Mouse (Mus musculus) spleen, adult 12 weeks (tissue): ENCODE results near the gene Ppp1r8.
A peak's percentile ranks its signal among the peaks of the same experiment; 100 is the strongest.
"Not testable (repeated sequence)": the region's sequence is repeated elsewhere in the genome, so short reads cannot be mapped to it uniquely, and the experiment has no call there.

Experiments used
- DNase-seq: peaks from one replicate; pipeline ENCODE4 v3.0.0; 2022; ENCODE audit warnings: low spot score

Ppp1r8 gene

DNA sequence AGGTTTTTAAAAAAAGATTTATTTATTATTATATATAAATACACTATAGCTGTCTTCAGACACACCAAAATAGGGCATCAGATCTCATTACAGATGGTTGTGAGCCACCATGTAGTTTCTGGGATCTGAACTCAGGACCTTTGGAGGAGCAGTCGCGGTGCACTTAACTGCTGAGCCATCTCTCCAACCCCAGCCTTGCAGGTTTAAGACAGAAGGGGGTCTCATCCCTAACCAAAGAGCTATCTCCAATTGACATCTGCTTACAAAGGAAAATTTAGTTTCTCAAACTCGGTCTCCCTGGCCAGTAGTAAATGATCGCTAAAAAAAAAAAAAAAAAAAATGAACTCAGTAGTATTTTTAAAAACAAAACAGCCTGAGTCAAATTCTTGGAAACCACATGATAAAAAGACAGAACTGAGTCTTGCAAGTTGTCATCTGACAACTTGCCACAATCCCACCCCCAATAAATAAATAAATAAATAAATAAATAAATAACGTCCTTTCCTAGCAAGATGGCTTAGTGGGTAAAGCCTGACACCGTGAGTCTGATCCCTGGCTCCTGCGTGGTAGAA lies 36.3 kb downstream of the Ppp1r8 start:
- DNase-seq, result no peak

DNA sequence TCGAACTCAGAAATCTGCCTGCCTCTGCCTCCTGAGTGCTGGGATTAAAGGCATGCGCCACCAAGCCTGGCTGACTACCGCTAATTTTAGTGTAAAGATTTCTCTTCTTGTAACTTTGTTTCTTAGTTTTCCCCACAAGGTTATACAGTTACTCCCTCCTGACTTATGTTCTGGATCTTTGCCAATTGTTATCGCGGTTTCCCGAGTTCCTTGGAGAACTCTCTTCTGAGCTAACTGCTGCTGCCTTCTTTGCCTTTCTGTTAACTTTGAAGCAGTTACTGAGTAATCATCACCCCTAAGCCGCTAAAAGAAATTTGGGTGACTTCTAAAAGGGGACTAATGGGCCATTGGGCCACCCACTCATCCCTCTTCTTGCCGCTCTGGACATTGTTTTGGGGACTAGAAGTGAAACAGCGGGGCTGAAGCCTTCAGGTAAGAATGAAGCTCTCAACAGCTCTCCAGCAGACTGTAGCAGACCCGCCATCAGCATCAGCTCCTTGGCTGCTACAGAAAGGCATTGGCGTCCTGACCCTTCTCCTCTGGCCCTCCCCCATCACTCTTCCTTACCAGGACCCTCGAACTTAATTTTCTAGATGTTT lies 37.3 kb downstream of the Ppp1r8 start:
- DNase-seq, result no peak

DNA sequence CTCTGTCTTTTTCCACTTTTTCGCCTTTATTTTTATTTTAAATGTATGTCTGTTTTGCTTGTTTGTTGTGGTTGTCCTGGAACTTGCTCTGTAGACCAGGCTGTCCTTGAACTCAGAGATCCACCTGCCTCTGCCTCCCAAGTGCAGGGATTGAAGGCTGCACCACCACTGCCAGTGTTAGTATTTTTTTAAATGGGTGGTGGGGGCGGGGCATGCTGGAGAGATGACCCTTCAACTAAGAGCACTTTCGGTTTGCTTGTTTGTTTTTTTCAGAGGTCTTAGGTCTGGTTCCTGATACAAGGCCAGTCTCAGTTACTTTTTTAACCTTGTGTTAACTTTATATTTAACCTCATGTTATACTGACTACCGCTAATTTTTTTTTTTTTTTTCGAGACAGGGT lies 37.8 kb downstream of the Ppp1r8 start:
- no peak for DNase-seq

DNA sequence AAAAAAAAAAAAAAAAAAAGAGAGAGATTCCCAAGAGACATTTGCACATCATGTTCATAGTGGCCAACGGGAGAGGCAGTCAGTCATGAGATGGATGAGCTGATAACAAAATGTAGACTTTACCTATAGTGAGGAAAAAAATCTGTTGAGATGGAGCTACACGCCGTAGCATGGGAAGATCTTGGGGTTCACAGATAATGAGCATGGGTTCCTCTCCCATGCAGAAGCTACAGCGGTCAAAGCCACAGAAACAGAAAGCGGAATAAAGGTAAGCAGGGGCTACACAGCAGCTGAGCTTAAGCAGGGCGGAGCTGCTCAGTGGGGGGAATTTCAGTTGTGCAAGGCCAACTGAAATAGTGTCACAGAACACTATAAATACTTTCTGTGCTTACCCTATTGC lies 38.6 kb downstream of the Ppp1r8 start:
- DNase-seq, result no peak

DNA sequence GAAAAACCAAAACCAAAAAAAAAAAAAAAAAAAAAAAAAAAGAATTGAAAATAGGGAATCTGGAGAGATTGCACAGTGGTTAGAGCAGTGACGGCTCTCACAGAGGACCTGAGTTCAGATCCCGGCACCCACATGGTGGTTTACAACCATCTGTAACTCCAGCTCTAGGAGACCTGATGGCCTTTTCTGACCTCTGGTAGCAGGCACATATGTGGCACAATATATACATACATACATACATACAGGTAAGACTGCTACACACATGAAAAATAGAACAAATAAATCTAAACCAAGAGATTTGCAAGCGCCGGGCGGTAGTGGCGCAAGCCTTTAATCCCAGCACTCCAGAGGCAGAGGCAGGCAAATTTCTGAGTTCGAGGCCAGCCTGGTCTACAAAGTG lies 39.1 kb downstream of the Ppp1r8 start:
- DNase-seq, result no peak

DNA sequence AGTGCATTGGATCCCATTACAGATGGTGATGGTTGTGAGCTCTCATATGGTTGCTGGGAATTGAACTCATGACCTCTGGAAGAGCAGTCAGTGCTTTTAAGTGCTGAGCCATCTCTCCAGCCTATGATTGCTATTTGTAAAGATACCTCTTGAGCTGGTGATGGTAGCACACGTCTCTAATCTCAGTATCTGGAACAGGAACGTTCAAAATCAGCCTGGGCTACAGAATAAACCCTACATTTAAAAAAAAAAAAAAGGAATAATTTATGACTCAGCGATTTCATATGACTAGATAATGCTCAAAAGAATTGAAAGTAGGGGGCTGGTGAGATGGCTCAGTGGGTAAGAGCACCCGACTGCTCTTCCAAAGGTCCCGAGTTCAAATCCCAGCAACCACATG lies 39.8 kb downstream of the Ppp1r8 start:
- no peak for DNase-seq

DNA sequence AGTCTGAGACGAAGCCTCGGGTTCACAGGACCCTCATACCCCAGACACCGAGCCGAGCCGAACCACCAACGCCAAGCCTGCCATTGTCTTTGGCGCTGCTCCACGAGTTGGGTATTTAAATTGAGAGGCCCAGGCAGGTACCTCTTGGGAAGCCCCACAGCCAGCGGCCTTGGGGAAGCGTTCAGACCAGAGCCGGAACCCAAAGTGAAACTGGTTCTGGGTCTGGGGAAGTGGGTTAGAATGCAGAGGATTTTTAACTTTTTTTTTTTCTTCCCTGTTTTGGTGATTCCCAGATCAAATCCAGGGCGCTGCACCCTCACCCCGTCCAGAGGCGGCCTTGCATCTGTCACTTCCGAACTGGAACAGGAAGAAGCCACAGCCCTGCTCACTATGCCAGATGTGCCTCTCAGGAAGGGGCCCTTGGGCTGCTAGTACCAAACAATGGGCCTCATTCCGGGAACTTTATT lies 40.8 kb downstream of the Ppp1r8 start:
- no peak for DNase-seq

DNA sequence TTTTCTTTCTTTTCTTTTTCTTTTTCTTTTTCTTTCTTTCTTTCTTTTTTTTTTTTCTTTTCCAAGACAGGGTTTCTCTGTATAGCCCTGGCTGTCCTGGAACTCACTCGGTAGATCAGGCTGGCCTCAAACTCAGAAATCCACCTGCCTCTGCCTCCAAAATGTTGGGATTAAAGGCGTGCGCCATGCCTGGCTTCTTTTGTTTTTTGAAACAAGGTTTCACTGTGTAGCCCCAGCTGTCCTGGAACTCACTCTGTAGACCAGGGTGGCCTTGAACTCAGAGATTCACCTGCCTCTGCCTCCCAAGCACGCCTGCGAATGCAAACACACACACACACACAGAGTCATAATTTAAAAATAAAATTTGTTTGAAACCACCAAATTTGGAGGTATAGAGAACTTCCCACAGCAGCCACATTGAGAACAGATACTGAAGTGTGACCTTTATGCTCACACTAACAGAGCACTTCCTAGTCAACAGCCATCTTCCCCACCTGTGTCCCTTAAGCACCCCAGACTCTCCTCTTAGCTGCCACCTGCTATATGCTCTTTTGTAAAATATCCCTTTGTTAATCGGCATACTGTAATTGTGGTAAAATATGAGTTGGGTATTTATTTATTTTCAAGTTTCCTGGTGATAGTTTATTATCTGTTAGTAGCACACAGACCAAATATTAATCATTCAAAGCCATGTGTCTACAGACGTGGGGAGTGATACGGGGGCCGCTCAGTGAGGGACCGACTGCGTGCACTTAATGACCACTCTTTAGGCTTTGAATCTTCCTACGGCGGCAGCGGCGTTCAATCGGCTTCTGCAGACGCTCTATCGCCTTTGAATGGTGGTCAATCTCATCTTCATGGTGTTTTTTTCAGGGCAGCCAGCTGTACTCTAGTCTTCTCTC lies 41.5 kb downstream of the Ppp1r8 start:
- DNase-seq, result no peak

DNA sequence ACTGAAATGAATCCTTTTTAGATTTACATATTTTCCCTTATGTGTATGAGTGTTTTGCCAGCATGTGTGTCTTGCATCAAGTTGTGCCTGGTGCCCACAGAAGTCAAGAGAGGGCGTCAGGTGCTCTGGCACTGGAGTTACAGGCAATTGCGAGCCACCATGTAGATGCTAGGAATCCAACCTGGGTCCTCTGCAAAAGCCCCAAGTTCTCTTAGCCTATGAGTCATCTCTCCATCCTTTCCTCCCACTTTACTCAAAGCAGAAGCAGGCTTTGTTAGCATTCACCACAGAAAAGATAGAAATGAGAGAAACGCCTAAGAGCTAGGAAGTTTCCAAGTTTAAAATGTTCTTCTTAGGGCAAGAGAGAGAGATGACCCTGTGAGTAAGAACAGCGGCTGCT lies 43.1 kb downstream of the Ppp1r8 start:
- no peak for DNase-seq

DNA sequence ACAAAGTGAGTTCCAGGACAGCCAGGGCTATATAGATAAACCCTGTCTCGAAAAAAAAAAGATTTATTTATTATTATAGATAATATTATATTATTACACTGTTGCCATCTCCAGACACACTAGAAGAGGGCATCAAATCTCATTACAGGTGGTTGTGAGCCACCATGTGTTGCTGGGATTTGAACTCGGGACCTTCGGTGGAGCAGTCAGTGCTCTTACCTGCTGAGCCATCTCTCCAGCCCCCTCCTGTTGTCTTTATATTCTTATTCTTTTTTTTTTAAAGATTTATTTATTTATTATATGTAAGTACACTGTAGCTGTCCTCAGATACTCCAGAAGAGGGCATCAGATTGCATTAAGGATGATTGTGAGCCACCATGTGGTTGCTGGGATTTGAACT lies 44.3 kb downstream of the Ppp1r8 start:
- not testable (repeated sequence) for DNase-seq

DNA sequence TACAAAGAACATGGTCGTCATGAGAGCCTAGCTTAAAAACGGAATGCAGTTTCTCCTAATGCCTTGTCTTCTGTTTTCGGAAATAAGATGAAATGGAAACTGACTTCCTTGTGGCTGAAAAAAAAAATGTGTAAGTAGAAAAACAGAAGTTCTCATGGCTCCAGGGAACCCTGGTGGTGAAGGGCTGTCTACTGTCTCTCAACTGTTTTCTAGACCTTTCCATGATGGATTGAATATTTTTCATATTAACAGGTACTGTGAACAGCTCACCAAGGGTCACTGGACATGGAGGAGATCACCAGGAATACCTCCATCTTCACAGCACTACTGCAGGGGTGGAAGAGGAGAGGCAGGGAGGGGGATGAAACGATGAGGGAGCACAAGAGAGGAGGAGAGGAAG lies 44.9 kb downstream of the Ppp1r8 start:
- no peak for DNase-seq

DNA sequence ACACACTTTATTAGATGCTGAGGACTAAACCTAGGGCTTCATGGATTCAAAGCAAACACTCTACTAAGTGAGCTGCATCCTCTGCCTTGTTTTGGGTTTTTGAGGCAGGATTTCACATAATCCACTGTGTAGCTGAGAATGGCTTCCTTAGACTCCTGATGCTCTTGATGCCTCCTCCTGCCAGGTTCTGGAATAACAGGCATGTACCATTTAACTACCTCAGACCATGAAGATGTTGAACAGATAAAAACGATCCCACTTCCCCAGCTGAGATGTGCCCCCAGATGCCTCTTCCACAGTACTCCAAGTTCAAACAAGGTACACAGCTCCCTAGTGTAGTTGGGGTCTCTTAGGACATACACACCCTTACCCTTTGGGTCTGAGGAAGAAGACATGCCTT lies 45.5 kb downstream of the Ppp1r8 start:
- no peak for DNase-seq

DNA sequence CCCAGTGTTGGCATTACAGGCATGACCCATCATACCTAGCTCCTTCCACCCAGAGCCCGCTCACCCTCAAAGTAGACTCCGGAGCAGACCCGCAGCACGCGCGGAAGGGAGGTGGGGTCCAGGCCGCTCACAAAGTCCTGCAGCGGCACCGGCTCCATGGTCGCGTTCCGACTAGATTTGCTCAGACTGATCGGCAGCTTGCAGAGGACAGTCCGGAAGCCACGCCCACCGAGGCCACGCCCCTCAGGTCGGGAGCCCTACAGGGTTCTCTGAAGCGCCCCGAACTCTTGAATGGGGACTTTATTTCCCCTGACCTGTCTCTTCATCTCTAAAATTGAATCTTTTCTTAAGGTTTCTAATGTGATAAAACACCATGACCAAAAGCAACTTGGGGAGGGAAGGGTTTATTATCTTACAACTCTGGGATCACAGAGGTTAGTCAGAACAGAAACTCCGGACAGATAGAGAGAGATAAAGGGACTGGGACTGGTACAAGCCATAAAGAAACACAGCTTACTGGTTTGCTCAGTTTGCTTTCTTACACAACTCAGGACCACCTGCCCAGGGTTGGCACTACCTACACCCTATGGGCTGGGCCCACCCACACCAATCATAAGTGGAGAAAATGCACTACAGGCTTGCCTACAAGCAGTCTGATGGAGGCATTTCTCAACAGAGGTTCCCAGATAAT lies 46.6 kb downstream of the Ppp1r8 start, which contains the start of gene Themis2:
Gene Themis2, minus strand, starts transcription at position 192 of the 691 bp plus-strand sequence.
- DNase-seq, result peak; percentile 88

DNA sequence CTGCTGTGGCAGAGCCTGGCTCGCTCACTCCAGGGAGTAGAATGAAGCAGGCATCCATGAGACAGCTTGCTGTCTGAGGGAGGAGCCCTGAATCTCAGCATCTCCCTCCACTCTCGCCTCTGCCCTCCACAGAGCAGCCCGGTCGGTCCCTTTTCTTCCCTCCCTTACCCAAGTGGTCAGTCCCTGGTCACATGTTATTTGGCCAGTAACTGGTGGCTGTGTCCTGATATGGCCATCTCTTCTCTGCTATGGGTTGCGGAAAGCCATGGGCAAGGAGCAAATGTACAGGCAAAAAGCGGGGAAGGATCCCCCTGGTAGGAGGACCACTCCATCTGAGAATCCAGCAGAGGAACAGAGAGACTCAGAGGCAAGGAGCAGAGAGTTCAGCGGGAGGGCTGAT lies 47.8 kb downstream of the Ppp1r8 start:
- DNase-seq, result no peak

DNA sequence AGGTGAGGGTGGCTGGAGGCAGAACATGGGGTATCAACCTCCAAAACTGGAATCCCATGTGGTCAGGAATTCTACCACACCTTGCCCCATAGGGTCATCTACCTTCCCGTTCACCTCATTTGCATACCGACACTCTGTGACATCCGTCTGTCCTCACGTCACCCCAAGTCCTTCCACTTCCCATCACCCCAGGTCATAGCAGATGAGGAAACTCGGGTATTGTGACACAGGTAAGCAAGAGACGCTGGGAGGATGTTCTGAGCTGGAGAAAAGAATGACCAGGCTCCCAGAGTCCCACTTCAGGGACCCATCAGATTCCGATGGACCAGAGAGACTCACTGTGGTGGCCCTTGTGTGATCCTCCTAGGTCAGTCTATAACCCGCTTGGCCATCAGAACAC lies 48.2 kb downstream of the Ppp1r8 start:
- DNase-seq, result no peak

DNA sequence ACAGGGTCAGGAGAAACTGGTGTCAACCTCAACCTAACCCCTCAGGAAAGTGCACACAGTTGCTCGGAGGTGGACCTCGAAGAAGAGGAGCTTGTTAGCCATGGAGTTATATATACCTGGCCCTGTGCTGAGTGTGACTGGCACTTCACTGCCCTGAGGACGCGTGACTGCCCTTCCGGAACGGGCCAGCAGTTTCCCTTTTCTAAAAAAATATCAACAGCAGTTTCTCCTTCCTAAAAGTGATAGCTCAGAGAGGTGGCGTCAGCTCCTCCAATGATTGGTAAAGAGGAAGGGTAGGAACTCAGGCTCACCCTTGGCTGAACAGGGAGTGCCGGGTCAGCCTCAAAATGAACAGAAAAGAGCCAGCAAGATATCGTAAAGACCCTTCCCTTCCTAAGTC lies 48.9 kb downstream of the Ppp1r8 start:
- no peak for DNase-seq

DNA sequence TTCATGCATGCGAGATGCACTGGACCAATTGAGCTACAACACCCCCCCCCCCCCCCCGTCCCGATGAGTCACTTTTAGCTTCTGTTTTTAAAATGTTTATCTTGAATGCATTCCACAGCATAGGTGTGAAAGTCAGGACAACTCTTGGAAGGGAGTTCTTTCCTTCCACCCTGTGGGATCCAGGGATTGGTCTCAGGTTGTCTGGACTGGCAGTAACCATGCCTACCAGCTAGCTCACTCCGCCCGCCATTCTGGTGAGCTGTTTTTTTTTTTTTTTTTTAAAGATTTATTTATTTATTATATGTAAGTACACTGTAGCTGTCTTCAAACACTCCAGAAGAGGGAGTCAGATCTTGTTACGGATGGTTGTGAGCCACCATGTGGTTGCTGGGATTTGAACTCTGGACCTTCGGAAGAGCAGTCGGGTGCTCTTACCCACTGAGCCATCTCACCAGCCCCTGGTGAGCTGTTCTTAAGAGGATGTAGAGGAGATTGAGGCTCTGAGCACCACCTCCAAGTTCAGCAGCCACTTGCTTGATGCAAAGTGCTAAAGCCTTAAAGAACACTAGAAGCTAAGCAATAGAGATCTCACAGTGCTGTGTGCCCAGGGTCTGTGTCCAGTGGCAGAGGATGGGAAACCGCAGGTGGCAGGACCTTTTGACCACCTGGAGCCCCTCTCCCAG lies 49.5 kb downstream of the Ppp1r8 start:
- not testable (repeated sequence) for DNase-seq

DNA sequence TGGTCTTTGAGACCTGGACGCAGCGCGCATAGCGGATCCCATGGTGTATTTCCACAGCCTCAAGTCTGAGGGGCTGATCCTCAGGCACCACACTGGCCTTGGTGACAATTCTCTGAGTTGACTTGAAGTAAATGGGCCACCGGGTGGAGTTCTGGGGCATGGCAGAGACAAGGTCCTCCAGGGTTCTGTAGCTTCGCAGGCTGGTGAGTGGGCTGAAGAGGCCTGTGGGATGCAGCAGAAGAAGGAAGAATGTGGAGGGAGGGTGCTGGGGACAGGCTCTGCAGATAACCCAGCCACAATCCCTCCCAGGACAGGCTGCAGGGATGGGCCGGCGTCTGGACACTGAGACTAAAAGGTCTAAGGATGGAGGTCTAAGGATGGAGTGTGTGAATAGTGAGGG lies 53.2 kb downstream of the Ppp1r8 start:
- no peak for DNase-seq

DNA sequence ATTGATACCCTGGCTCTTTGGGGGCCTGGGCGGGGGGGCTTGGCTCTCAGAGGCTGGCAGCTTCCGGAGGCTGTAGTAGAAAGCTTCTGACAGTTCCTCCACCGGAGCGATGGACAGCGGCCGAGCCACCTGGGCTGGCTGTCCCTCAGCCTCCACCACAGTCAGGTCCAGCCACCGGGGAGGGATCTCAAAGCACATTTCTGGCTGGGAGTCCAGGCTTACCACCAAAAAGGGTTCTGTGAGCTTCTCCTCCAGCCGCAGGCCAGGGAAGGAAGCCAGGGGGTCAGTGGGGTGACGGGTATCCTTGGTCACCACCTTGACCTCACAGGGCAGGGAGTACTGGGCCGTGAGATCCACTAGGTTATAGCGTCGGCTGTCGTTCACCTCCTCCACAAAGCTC lies 57.7 kb downstream of the Ppp1r8 start:
- DNase-seq, result no peak

DNA sequence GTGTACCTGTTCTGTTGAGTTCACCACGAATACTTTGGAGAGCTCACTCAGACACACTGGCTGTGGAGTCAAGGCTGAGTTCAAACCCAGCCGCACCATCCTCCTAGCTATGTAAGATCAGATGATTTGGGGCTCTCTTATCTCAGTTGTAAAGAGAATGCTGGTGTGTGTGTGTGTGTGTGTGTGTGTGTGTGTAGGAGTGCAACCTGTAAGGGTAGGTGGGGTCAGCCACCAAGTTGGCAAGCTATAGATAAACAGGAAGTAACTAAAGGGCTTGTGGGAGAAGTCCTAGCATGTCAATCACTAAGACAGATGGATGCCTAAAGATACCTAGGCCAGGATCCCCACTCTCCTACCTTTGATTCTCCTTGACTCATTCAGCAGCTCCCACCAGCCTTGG lies 59.2 kb downstream of the Ppp1r8 start:
- no peak for DNase-seq

DNA sequence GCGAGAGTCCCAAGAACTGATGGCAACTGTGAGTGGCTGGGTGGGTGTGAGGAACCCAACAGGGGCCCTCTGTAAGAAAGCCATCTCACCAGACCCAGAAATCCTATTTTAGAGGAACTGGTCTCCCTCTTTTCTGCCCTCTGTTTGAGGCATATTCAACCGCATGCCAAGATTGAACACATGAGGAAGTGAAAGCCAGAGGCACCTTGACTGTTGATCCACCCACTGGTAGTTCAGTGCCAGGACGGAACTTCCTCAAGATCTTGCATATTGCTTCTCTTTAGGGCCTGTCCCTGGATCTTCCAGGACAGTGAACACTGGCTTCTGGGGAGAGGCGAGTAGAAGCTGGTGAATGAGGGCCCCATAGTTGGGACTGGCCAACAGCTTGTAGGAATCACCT lies 62.7 kb downstream of the Ppp1r8 start:
- no peak for DNase-seq
